In genomic region chr13:116279207-116279772, GRCm38 (mm10) we compare ENCODE assay signal across 22 mouse cellular contexts. TPM values are rescaled to one million over a fixed set of nuclear protein-coding genes. Genes with fewer than 3 reads are reported as not detected.
DNase-seq lines count a peak whose midpoint lies in the region; ATAC-seq and TF ChIP-seq lines count a peak whose summit lies in the region.
"Had no signal": no experiment of that assay in that cellular context is flagged by ENCODE, and none has a peak within 500 bp of the region (broad histone marks: within the 10 kb centered on the region; RNA-seq: fewer than 3 reads in every experiment).

No protein-coding gene starts in this region.

- peak; percentile 81 for ATAC-seq in forebrain, embryonic 13.5 days
- no peak for ATAC-seq in forebrain, embryonic 16.5 days
- ATAC-seq in midbrain, embryonic 11.5 days (ENCODE audit: low FRiP score): peak; percentile 55
- ATAC-seq in midbrain, embryonic 15.5 days (replicated peaks): no peak
- peak; percentile 66; the same call in 1 of the 2 replicates for ATAC-seq in midbrain, embryonic 16.5 days
- ATAC-seq: activated CD4-positive, CD25-positive, alpha-beta regulatory T cell, adult 4 months; inflammation-experienced regulatory T-cells, adult 6 months; Patski had no signal

- 56% methylated on average over 9 of the region's 9 CpGs for WGBS in forebrain, embryonic 13.5 days
- 59% methylated on average over 9 of the region's 9 CpGs for WGBS in forebrain, embryonic 16.5 days
- 46% methylated on average over 9 of the region's 9 CpGs for WGBS in midbrain, embryonic 11.5 days
- WGBS in midbrain, embryonic 15.5 days: 25% methylated on average over 9 of the region's 9 CpGs
- 31% methylated on average over 9 of the region's 9 CpGs for WGBS in midbrain, embryonic 16.5 days

- no peaks in the 10 kb centered on the region for H3K36me3 ChIP-seq in forebrain, embryonic 13.5 days (ENCODE audit: poor library complexity, severe bottlenecking)
- H3K36me3 ChIP-seq in forebrain, embryonic 16.5 days (ENCODE audit: control insufficient read depth, insufficient read depth): no peaks in the 10 kb centered on the region
- H3K36me3 ChIP-seq in midbrain, embryonic 11.5 days (ENCODE audit: control insufficient read depth, insufficient read depth, low read length): no peaks in the 10 kb centered on the region
- no peaks in the 10 kb centered on the region for H3K36me3 ChIP-seq in midbrain, embryonic 15.5 days (replicated peaks)
- H3K36me3 ChIP-seq in midbrain, embryonic 16.5 days (ENCODE audit: control insufficient read depth, insufficient read depth, low read length): no peaks in the 10 kb centered on the region
- H3K36me3 ChIP-seq: embryonic facial prominence, embryonic 13.5 days; heart, embryonic 10.5 days had no signal

- no peaks in the 10 kb centered on the region for H3K9me3 ChIP-seq in forebrain, embryonic 13.5 days (replicated peaks)
- H3K9me3 ChIP-seq in forebrain, embryonic 16.5 days (ENCODE audit: control insufficient read depth, low read length): no peaks in the 10 kb centered on the region
- H3K9me3 ChIP-seq in midbrain, embryonic 11.5 days (ENCODE audit: control insufficient read depth, low read length): no peaks in the 10 kb centered on the region
- H3K9me3 ChIP-seq in midbrain, embryonic 15.5 days: no peaks in the 10 kb centered on the region
- no peaks in the 10 kb centered on the region for H3K9me3 ChIP-seq in midbrain, embryonic 16.5 days (replicated peaks; ENCODE audit: control insufficient read depth, low read length, poor library complexity, severe bottlenecking)
- H3K9me3 ChIP-seq: embryonic facial prominence, embryonic 13.5 days; heart, embryonic 10.5 days had no signal

- no peak overlapping the region for H3K4me2 ChIP-seq in forebrain, embryonic 13.5 days
- H3K4me2 ChIP-seq in forebrain, embryonic 16.5 days (ENCODE audit: low read length): no peak overlapping the region
- no peak overlapping the region for H3K4me2 ChIP-seq in midbrain, embryonic 11.5 days
- H3K4me2 ChIP-seq in midbrain, embryonic 15.5 days: no peak overlapping the region
- H3K4me2 ChIP-seq in midbrain, embryonic 16.5 days (ENCODE audit: low read length): no peak overlapping the region
- H3K4me2 ChIP-seq: embryonic facial prominence, embryonic 13.5 days; hindbrain, embryonic 14.5 days had no signal

- no peaks in the 10 kb centered on the region for H3K4me1 ChIP-seq in forebrain, embryonic 13.5 days
- no peaks in the 10 kb centered on the region for H3K4me1 ChIP-seq in forebrain, embryonic 16.5 days (replicated peaks; ENCODE audit: control insufficient read depth, insufficient read depth, low read length)
- no peaks in the 10 kb centered on the region; the same call in 1 of the 2 replicates for H3K4me1 ChIP-seq in midbrain, embryonic 11.5 days (ENCODE audit: control insufficient read depth, insufficient read depth, low read length)
- H3K4me1 ChIP-seq in midbrain, embryonic 15.5 days: 0 out of 2 replicates have a peak, but pooled peaks cover 4% of the 10 kb centered on the region
- H3K4me1 ChIP-seq in midbrain, embryonic 16.5 days (ENCODE audit: control insufficient read depth, insufficient read depth, low read length): no peaks in the 10 kb centered on the region; the same call in 1 of the 2 replicates
- H3K4me1 ChIP-seq: embryonic facial prominence, embryonic 13.5 days had no signal

- no peak overlapping the region for H3K27ac ChIP-seq in forebrain, embryonic 13.5 days
- H3K27ac ChIP-seq in forebrain, embryonic 16.5 days (ENCODE audit: low read length): no peak overlapping the region
- no peak overlapping the region for H3K27ac ChIP-seq in midbrain, embryonic 11.5 days (ENCODE audit: low read depth, low read length)
- no peak overlapping the region for H3K27ac ChIP-seq in midbrain, embryonic 15.5 days
- H3K27ac ChIP-seq in midbrain, embryonic 16.5 days (ENCODE audit: low read length): no peak overlapping the region
- H3K27ac ChIP-seq: embryonic facial prominence, embryonic 13.5 days; heart, embryonic 10.5 days; hindbrain, embryonic 14.5 days had no signal

- DNase-seq in midbrain, embryonic 11.5 days (ENCODE audit: low spot score, missing footprints): peak; percentile 75
- DNase-seq in brain, embryonic 14.5 days (ENCODE audit: low read depth): peak; percentile 47
- no peak for DNase-seq in kidney, postnatal 36 days
- DNase-seq: adrenal gland, postnatal 14 days; cerebellum, adult 18-20 months; cerebellum, adult 9-11 months; cerebellum, postnatal 36 days; gastrocnemius, postnatal 10 days; heart, adult 18-20 months; heart, postnatal 10 days; heart, postnatal 4 days had no signal

- no peak for TF ChIP-seq POLR2A in brain, embryonic 14.5 days (IDR thresholded peaks at IDR 0.05; ENCODE audit: borderline replicate concordance, extremely low read depth, insufficient read depth, insufficient read length, poor library complexity, severe bottlenecking)

- no peak overlapping the region for H3K4me3 ChIP-seq in forebrain, embryonic 13.5 days
- no peak overlapping the region for H3K4me3 ChIP-seq in forebrain, embryonic 16.5 days (replicated peaks; ENCODE audit: low read length)
- no peak overlapping the region for H3K4me3 ChIP-seq in midbrain, embryonic 11.5 days (ENCODE audit: low read depth, low read length)
- H3K4me3 ChIP-seq in midbrain, embryonic 15.5 days: no peak overlapping the region
- no peak overlapping the region for H3K4me3 ChIP-seq in midbrain, embryonic 16.5 days (ENCODE audit: low read depth, low read length)
- H3K4me3 ChIP-seq: embryonic facial prominence, embryonic 13.5 days; heart, embryonic 10.5 days had no signal

- H3K27me3 ChIP-seq in forebrain, embryonic 13.5 days: no peaks in the 10 kb centered on the region
- no peaks in the 10 kb centered on the region for H3K27me3 ChIP-seq in forebrain, embryonic 16.5 days (replicated peaks; ENCODE audit: control insufficient read depth, insufficient read depth, low read length)
- H3K27me3 ChIP-seq in midbrain, embryonic 11.5 days (ENCODE audit: control insufficient read depth, insufficient read depth, low read length): no peaks in the 10 kb centered on the region
- no peaks in the 10 kb centered on the region for H3K27me3 ChIP-seq in midbrain, embryonic 15.5 days (replicated peaks)
- 0 out of 2 replicates have a peak, but pooled peaks cover 2% of the 10 kb centered on the region for H3K27me3 ChIP-seq in midbrain, embryonic 16.5 days (ENCODE audit: control insufficient read depth, insufficient read depth, low read depth, low read length)
- H3K27me3 ChIP-seq: CH12.LX; embryonic facial prominence, embryonic 13.5 days had no signal

- no peak overlapping the region for H3K9ac ChIP-seq in forebrain, embryonic 13.5 days
- H3K9ac ChIP-seq in forebrain, embryonic 16.5 days (replicated peaks; ENCODE audit: low read depth, low read length): no peak overlapping the region
- H3K9ac ChIP-seq in midbrain, embryonic 11.5 days (ENCODE audit: low read length): no peak overlapping the region
- H3K9ac ChIP-seq in midbrain, embryonic 15.5 days: no peak overlapping the region
- no peak overlapping the region for H3K9ac ChIP-seq in midbrain, embryonic 16.5 days (ENCODE audit: low read depth, low read length)
- H3K9ac ChIP-seq: embryonic facial prominence, embryonic 13.5 days; hindbrain, embryonic 14.5 days had no signal

- TF ChIP-seq CTCF in brain, embryonic 14.5 days (IDR thresholded peaks at IDR 0.05; ENCODE audit: borderline replicate concordance, extremely low read depth, insufficient read depth, insufficient read length): no peak

RNA-seq across cellular contexts. Expression of gene Isl1, which starts 30.2 kb away (rescaled TPM):
- 79.0 and 93.1 TPM in 2 replicates for polyA plus RNA-seq in forebrain, embryonic 13.5 days (2015; fragmentation: Nextera tagmentation; extraction: Ambion mirVana)
- 49.7 and 61.5 TPM in 2 replicates for polyA plus RNA-seq in forebrain, embryonic 16.5 days (2015; fragmentation: Nextera tagmentation; extraction: Ambion mirVana)
- polyA plus RNA-seq in midbrain, embryonic 11.5 days (2014; fragmentation: Nextera tagmentation; extraction: Ambion mirVana): 15.4 and 18.6 TPM in 2 replicates
- polyA plus RNA-seq in midbrain, embryonic 15.5 days (2015; fragmentation: Nextera tagmentation; extraction: Ambion mirVana): 30.7 and 33.8 TPM in 2 replicates
- 48.6 and 71.9 TPM in 2 replicates for polyA plus RNA-seq in brain, embryonic 14.5 days (2012; rRNA removed)
- polyA plus RNA-seq in midbrain, embryonic 16.5 days (2015; fragmentation: Nextera tagmentation; extraction: Ambion mirVana): 25.5 and 47.6 TPM in 2 replicates
- polyA plus RNA-seq: activated CD4-positive, CD25-positive, alpha-beta regulatory T cell, adult 4 months; inflammation-experienced regulatory T-cells, adult 6 months; Patski had no signal

Comparison
In these comparisons a context has a peak if more than half of its experiments do, and no peak if none do; other contexts are left out.
1. ATAC-seq: peak in forebrain, embryonic 13.5 days (single experiment), midbrain, embryonic 11.5 days (single experiment) and midbrain, embryonic 16.5 days (single experiment); none in forebrain, embryonic 16.5 days (single experiment) and midbrain, embryonic 15.5 days (single experiment).
2. DNase-seq: peak in midbrain, embryonic 11.5 days (single experiment) and brain, embryonic 14.5 days (single experiment); none in kidney, postnatal 36 days (0 of 2).